Mouse (Mus musculus) skeletal muscle tissue, postnatal 0 days (tissue): Measurements from ENCODE around the gene Kif5c. TPM values are rescaled to one million over a fixed set of nuclear protein-coding genes. Genes with fewer than 3 reads are reported as not detected.

Experiments used
- polyA plus RNA-seq: library from polyadenylated mRNA; unstranded; fragments of >200 nt; fragmentation: Nextera tagmentation; extraction: Ambion mirVana; gene quantifications from 2 replicates; pipeline ENCODE4 v1.2.1, GENCODE M21; 2015

Gene Kif5c
- polyA plus RNA-seq, result 0.42 and 0.48 TPM in 2 replicates

GRCm38 (mm10) chr2:49618829-49619718 lies at the start of gene Kif5c:
Kif5c (plus strand) TSS chr2:49619298.

DNA sequence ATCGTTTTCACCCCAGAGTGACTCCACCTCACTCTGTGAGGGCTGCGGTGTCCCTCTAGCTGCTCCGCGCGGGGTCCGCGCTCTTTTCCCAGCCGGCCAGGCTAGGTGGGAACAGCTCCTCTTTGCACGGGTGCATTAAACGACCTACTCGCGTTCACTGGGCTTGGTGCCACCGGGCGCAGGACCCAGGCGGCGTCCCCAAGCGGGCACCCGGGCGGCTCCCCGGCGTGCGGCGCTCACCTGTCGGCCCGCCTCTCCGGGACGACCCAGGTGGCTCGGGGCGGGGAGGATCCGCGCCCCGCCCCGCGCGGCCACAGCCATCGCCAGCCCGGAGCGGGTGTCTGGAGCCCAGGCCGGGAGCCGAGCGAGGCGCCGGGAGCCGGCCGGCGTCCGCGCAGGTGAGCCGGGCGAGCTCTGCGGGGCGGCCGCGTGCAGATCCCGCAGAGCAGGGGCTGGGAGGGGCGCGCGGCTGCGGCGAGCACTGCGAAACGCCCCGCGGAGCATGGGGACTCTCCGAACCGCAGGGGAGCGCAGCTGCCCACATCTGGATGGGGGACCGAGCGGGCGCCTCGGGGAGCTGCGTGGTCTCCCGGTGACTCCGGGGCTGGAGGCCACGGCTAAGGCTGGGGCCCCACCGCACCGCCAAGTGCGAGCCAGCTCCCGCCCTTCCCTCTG lies 168.4 kb downstream of the Kif5c start, which contains the start of gene Lypd6b:
Gene Lypd6b, plus strand, starts transcription at position 313 of the 675 bp plus-strand sequence.

Other genes starting within 250 kb of the Kif5c start
- gene Epc2, start 167.8 kb upstream of the Kif5c start, polyA plus RNA-seq, result 2.9 and 3.2 TPM in 2 replicates
- 0.27 TPM in 1 of 2 replicates, not detected in the other for gene Lypd6b, start 168.4 kb downstream of the Kif5c start, polyA plus RNA-seq